22 mouse cellular contexts compared by ENCODE assay signal in the genomic region with DNA sequence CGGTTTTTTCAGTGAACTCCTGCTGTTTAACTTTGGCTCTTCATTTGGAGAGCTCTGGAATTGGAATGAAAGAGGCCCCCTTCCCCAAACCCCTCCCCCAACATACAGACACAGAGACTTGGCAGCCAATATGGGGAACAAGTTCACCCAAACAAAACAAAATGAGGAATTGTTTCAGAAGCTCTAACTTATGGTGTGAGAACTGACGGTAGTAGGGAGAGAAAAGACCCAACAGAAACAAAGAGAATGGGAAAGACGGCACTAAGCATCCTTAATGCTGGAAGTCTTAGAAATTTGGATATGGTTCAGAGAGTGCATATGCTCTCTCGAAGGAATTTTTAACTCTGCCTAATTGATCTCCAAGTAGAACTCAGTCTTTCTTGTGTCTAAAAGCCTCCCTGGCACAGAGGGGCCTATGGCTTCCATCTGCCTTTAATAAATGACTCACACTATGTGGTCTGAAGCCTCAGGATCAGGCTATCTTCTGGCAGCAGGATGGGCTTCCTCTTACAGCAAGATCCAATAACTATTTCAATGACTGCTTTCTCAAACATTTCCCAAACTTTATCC.
A peak's percentile ranks its signal among the peaks of the same experiment; 100 is the strongest.
DNase-seq lines count a peak whose midpoint lies in the region; ATAC-seq and TF ChIP-seq lines count a peak whose summit lies in the region.
"Had no signal": no experiment of that assay in that cellular context is flagged by ENCODE, and none has a peak within 500 bp of the region (broad histone marks: within the 10 kb centered on the region; RNA-seq: fewer than 3 reads in every experiment).

No protein-coding gene starts in this region.

- WGBS in forebrain, postnatal 0 days, result 14% methylated on average over 4 of the region's 4 CpGs

- H3K4me1 ChIP-seq in forebrain, postnatal 0 days (ENCODE audit: insufficient read depth), result no peaks in the 10 kb centered on the region; the same call in 1 of the 2 replicates
- H3K4me1 ChIP-seq: embryonic facial prominence, embryonic 13.5 days; hindbrain, embryonic 13.5 days; megakaryocyte, embryonic 14.5 days; neural tube, embryonic 13.5 days had no signal

- no peak overlapping the region for H3K9ac ChIP-seq in forebrain, postnatal 0 days
- H3K9ac ChIP-seq: embryonic facial prominence, embryonic 13.5 days; hindbrain, embryonic 13.5 days; liver, embryonic 14.5 days; neural tube, embryonic 13.5 days had no signal

- peak; percentile 74 for ATAC-seq in forebrain, postnatal 0 days
- no peak for ATAC-seq in granulocyte monocyte progenitor cell, adult 5-6 weeks (replicated peaks; ENCODE audit: poor library complexity, severe bottlenecking)

- no peaks in the 10 kb centered on the region for H3K9me3 ChIP-seq in forebrain, postnatal 0 days (ENCODE audit: low read length)
- H3K9me3 ChIP-seq: embryonic facial prominence, embryonic 13.5 days; hindbrain, embryonic 13.5 days; neural tube, embryonic 13.5 days had no signal

- TF ChIP-seq CTCF in forebrain, postnatal 0 days (IDR thresholded peaks at IDR 0.05; ENCODE audit: low read depth), result no peak

- H3K36me3 ChIP-seq in forebrain, postnatal 0 days (ENCODE audit: insufficient read depth), result no peaks in the 10 kb centered on the region
- H3K36me3 ChIP-seq: embryonic facial prominence, embryonic 13.5 days; G1E; hindbrain, embryonic 13.5 days; neural tube, embryonic 13.5 days had no signal

- H3K27me3 ChIP-seq in forebrain, postnatal 0 days (ENCODE audit: insufficient read depth, low read length), result no peaks in the 10 kb centered on the region
- H3K27me3 ChIP-seq: embryonic facial prominence, embryonic 13.5 days; hindbrain, embryonic 13.5 days; megakaryocyte, embryonic 14.5 days; neural tube, embryonic 13.5 days had no signal

- H3K4me2 ChIP-seq in forebrain, postnatal 0 days (ENCODE audit: low read depth), result no peak overlapping the region
- H3K4me2 ChIP-seq: embryonic facial prominence, embryonic 13.5 days; hindbrain, embryonic 13.5 days; neural tube, embryonic 13.5 days had no signal

- H3K27ac ChIP-seq in forebrain, postnatal 0 days (ENCODE audit: low read depth, low read length), result peak overlapping the region; percentile 29; the same call in 1 of the 2 replicates
- H3K27ac ChIP-seq: embryonic facial prominence, embryonic 13.5 days; gastrocnemius, adult 2 months; heart, adult 2 months; hindbrain, embryonic 13.5 days; liver, embryonic 14.5 days; neural tube, embryonic 13.5 days had no signal

- peak; percentile 54 for DNase-seq in heart, adult 11 months
- no peak for DNase-seq in heart, adult 8-10 months (ENCODE audit: low spot score)
- DNase-seq in layer of hippocampus, adult 9-11 months, result peak; percentile 17
- DNase-seq in layer of hippocampus, postnatal 10 days (ENCODE audit: low spot score in 2 of 2), result no peak
- peak; percentile 81 for DNase-seq in NIH3T3 (ENCODE audit: low read depth)
- peak; percentile 51 for DNase-seq in forebrain, postnatal 0 days
- DNase-seq in left cerebral cortex, adult 9 months (ENCODE audit: low spot score in 2 of 2), result no peak
- DNase-seq: cerebellum, adult 11 months; gastrocnemius, adult 2 months; heart, adult 2 months; kidney, adult 11 months; kidney, postnatal 10 days; lung, postnatal 10 days; spleen, adult 18-20 months; thymus, postnatal 25 days had no signal

- H3K4me3 ChIP-seq in forebrain, postnatal 0 days (ENCODE audit: low read depth, low read length), result no peak overlapping the region
- H3K4me3 ChIP-seq: embryonic facial prominence, embryonic 13.5 days; gastrocnemius, adult 2 months; heart, adult 2 months; hindbrain, embryonic 13.5 days; megakaryocyte, embryonic 14.5 days; neural tube, embryonic 13.5 days had no signal

Comparison
In these comparisons a context has a peak if more than half of its experiments do, and no peak if none do; other contexts are left out.
1. DNase-seq: peak in heart, adult 11 months (single experiment), layer of hippocampus, adult 9-11 months (single experiment), NIH3T3 (single experiment) and forebrain, postnatal 0 days (single experiment); none in heart, adult 8-10 months (single experiment), layer of hippocampus, postnatal 10 days (0 of 2) and left cerebral cortex, adult 9 months (0 of 2).